Mouse (Mus musculus): ENCODE measurements at regions not wholly inside any gene's neighbourhood (a gene's known extent, or its start where the extent isn't known, plus 50 kb on each side); places are given as distances from the start of the nearest gene placed in this dataset.

GRCm38 (mm10) chr13:28520127-28520482, 262.8 kb downstream of the Gm11361 start:
- ATAC-seq (replicated peaks; ENCODE audit: extremely low read depth, insufficient read depth, low FRiP score): no peak
- no peak overlapping the region for H3K27ac ChIP-seq (ENCODE audit: low read length)
- no peaks in the 10 kb centered on the region for H3K27me3 ChIP-seq (ENCODE audit: control insufficient read depth, insufficient read depth, low read length)
- H3K36me3 ChIP-seq (ENCODE audit: control insufficient read depth, insufficient read depth): no peaks in the 10 kb centered on the region; the same call in 1 of the 2 replicates
- H3K9me3 ChIP-seq (replicated peaks; ENCODE audit: control insufficient read depth, low read length): 0 out of 2 replicates have a peak, but pooled peaks cover 3% of the 10 kb centered on the region
- no peaks in the 10 kb centered on the region for H3K4me1 ChIP-seq (ENCODE audit: control insufficient read depth, insufficient read depth, low read length)
- WGBS: 53% methylated on average over 1 of the region's 1 CpGs
- no peak overlapping the region for H3K4me3 ChIP-seq (ENCODE audit: low read length)
- H3K4me2 ChIP-seq (ENCODE audit: low read depth, low read length): no peak overlapping the region
- H3K9ac ChIP-seq (ENCODE audit: low read length): no peak overlapping the region

DNA sequence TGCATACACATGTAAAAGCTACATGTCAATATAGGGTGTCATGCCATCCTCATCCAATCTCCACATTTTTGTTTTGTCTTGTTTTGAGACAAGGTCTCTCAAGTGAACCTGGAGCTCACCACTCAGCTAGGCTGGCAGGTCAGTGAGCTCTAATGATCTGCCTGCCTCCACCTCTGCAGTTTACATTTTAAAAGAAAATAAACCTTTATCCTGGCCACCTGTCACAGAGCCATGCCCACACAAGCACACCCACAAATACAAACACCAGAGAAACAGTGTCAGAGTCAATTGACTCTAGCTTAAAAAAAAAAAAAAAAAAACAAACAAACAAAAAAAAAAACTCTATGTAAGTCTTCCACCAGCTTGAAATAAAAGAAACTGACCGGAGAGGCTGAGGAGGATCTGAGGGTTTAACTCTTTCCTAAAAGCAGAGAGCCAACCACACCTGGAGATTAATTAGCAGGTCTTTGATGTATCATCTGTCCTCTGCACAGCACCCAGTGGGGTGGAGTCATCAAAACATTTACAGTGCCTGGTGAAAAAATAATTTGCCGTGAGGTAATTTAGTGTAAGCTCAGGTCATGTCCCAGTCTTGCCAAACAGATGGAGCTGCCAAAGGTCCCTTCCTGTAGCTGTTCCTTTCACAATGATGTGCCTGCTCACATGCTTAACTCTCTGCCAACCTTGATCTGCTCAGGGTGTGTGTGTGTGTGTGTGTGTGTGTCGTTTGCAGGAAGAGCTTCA, 262.2 kb downstream of the Gm11361 start:
- H3K4me2 ChIP-seq (ENCODE audit: low read depth, low read length): no peak overlapping the region
- H3K4me3 ChIP-seq (ENCODE audit: low read length): no peak overlapping the region
- H3K9me3 ChIP-seq (replicated peaks; ENCODE audit: control insufficient read depth, low read length): 0 out of 2 replicates have a peak, but pooled peaks cover 3% of the 10 kb centered on the region
- no peak overlapping the region for H3K27ac ChIP-seq (ENCODE audit: low read length)
- ATAC-seq (replicated peaks; ENCODE audit: extremely low read depth, insufficient read depth, low FRiP score): no peak
- no peaks in the 10 kb centered on the region; the same call in 1 of the 2 replicates for H3K36me3 ChIP-seq (ENCODE audit: control insufficient read depth, insufficient read depth)
- 58% methylated on average over 3 of the region's 3 CpGs for WGBS
- no peaks in the 10 kb centered on the region for H3K4me1 ChIP-seq (ENCODE audit: control insufficient read depth, insufficient read depth, low read length)
- H3K9ac ChIP-seq (ENCODE audit: low read length): no peak overlapping the region
- no peaks in the 10 kb centered on the region for H3K27me3 ChIP-seq (ENCODE audit: control insufficient read depth, insufficient read depth, low read length)

DNA sequence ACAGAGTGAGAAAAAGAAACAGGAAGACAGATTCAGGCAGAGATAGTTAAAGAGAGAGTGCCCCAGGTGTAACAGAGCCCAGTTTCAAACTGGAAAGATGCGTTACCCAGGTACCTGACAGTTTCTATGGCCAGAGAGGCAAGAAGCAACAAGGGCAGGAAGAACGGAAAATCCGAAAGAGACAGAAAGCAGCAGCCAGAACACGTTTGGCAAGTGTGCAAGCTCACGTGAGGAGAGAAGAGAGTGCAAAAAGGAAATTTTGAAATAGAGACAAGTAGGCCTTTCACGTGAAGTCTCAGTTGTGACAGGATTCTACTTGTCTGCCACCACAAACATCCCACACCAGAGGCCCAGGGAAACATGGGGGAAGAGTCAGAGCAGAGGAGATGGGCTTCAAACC, 259.8 kb downstream of the Gm11361 start:
- ATAC-seq (replicated peaks; ENCODE audit: extremely low read depth, insufficient read depth, low FRiP score): no peak
- no peaks in the 10 kb centered on the region; the same call in 1 of the 2 replicates for H3K36me3 ChIP-seq (ENCODE audit: control insufficient read depth, insufficient read depth)
- H3K9me3 ChIP-seq (replicated peaks; ENCODE audit: control insufficient read depth, low read length): 0 out of 2 replicates have a peak, but pooled peaks cover 3% of the 10 kb centered on the region
- H3K4me2 ChIP-seq (ENCODE audit: low read depth, low read length): no peak overlapping the region
- H3K4me3 ChIP-seq (ENCODE audit: low read length): no peak overlapping the region
- H3K4me1 ChIP-seq (ENCODE audit: control insufficient read depth, insufficient read depth, low read length): no peaks in the 10 kb centered on the region
- H3K27me3 ChIP-seq (ENCODE audit: control insufficient read depth, insufficient read depth, low read length): no peaks in the 10 kb centered on the region
- no peak overlapping the region for H3K27ac ChIP-seq (ENCODE audit: low read length)
- 68% methylated on average over 6 of the region's 6 CpGs for WGBS
- no peak overlapping the region for H3K9ac ChIP-seq (ENCODE audit: low read length)

DNA sequence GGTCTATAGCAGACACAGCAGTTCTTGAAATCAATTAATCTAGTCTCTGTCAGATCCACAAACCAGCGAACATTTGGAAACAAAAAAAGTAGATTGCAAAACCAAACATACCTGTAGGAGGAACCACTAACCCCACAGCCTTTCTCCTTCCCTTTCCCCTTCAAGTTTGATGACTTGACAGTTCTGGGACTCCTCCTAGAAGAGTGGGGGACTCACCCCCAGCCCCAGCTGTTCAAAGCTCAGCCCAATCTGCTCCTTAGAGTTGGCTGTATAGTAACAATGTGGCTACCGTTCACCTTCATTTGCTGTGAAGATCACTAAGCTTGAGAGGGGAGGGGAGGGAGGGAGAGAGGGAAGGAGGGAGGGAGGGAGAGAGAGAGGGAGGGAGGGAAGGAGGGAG, 259.3 kb downstream of the Gm11361 start:
- 67% methylated on average over 2 of the region's 2 CpGs for WGBS
- no peak overlapping the region for H3K27ac ChIP-seq (ENCODE audit: low read length)
- no peak overlapping the region for H3K4me2 ChIP-seq (ENCODE audit: low read depth, low read length)
- no peaks in the 10 kb centered on the region for H3K4me1 ChIP-seq (ENCODE audit: control insufficient read depth, insufficient read depth, low read length)
- no peak overlapping the region for H3K9ac ChIP-seq (ENCODE audit: low read length)
- no peaks in the 10 kb centered on the region for H3K27me3 ChIP-seq (ENCODE audit: control insufficient read depth, insufficient read depth, low read length)
- H3K9me3 ChIP-seq (replicated peaks; ENCODE audit: control insufficient read depth, low read length): 0 out of 2 replicates have a peak, but pooled peaks cover 3% of the 10 kb centered on the region
- H3K36me3 ChIP-seq (ENCODE audit: control insufficient read depth, insufficient read depth): no peaks in the 10 kb centered on the region; the same call in 1 of the 2 replicates
- ATAC-seq (replicated peaks; ENCODE audit: extremely low read depth, insufficient read depth, low FRiP score): no peak
- H3K4me3 ChIP-seq (ENCODE audit: low read length): no peak overlapping the region

DNA sequence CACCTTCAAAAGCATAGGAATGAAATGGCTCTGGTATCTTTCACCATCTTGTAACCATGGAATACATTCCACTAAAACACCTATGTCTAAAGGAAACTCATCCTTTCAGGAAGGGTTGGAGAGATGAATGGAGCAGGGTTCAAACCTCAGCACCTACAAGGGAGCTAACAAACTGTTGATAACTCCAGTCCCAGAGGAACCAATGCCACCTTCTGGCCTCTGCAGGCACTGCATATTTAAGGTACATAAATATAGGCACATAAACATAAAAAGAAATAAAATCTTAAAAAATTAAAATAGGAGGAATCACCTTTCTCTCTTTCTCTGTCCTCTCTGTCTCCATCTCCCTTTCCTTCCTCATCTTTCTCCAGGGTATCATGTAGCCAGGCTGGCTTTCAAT, 256.9 kb downstream of the Gm11361 start:
- no peak overlapping the region for H3K4me3 ChIP-seq (ENCODE audit: low read length)
- no peaks in the 10 kb centered on the region for H3K27me3 ChIP-seq (ENCODE audit: control insufficient read depth, insufficient read depth, low read length)
- no peak overlapping the region for H3K4me2 ChIP-seq (ENCODE audit: low read depth, low read length)
- no peaks in the 10 kb centered on the region; the same call in 1 of the 2 replicates for H3K36me3 ChIP-seq (ENCODE audit: control insufficient read depth, insufficient read depth)
- H3K9ac ChIP-seq (ENCODE audit: low read length): no peak overlapping the region
- H3K27ac ChIP-seq (ENCODE audit: low read length): no peak overlapping the region
- H3K9me3 ChIP-seq (replicated peaks; ENCODE audit: control insufficient read depth, low read length): 0 out of 2 replicates have a peak, but pooled peaks cover 3% of the 10 kb centered on the region
- no peak for ATAC-seq (replicated peaks; ENCODE audit: extremely low read depth, insufficient read depth, low FRiP score)
- H3K4me1 ChIP-seq (ENCODE audit: control insufficient read depth, insufficient read depth, low read length): no peaks in the 10 kb centered on the region

DNA sequence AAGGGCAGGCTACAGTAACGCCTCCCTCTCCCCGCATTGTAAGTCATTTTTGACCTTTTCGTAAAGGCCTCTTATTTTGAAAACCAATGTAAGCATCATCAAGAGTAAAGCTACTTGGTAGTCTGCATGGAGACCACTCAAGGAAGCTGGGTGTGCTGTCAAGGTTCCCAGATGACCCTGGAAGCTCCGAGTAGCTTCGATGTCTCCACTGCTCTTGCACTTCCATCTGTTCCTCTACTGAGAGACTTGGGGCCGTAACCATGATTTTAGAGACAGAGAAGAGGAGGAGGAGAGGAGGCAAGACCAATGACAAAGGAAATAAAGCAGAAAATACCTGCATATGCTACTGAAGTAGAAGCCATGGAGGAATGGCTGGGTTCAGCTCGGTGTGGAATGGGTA, 256.0 kb downstream of the Gm11361 start:
- no peak overlapping the region for H3K4me2 ChIP-seq (ENCODE audit: low read depth, low read length)
- no peak overlapping the region for H3K4me3 ChIP-seq (ENCODE audit: low read length)
- no peaks in the 10 kb centered on the region for H3K4me1 ChIP-seq (ENCODE audit: control insufficient read depth, insufficient read depth, low read length)
- H3K36me3 ChIP-seq (ENCODE audit: control insufficient read depth, insufficient read depth): no peaks in the 10 kb centered on the region; the same call in 1 of the 2 replicates
- no peak overlapping the region for H3K9ac ChIP-seq (ENCODE audit: low read length)
- WGBS: 87% methylated on average over 7 of the region's 7 CpGs
- H3K9me3 ChIP-seq (replicated peaks; ENCODE audit: control insufficient read depth, low read length): 0 out of 2 replicates have a peak, but pooled peaks cover 3% of the 10 kb centered on the region
- H3K27me3 ChIP-seq (ENCODE audit: control insufficient read depth, insufficient read depth, low read length): no peaks in the 10 kb centered on the region
- peak overlapping the region; percentile 48; the same call in 1 of the 2 replicates for H3K27ac ChIP-seq (ENCODE audit: low read length)
- ATAC-seq (replicated peaks; ENCODE audit: extremely low read depth, insufficient read depth, low FRiP score): no peak

- Histone ChIP-seq H3K27ac (ENCODE audit: low read length) (peak overlapping the region; percentile 62), H3K4me1 (ENCODE audit: control insufficient read depth, insufficient read depth, low read length) (peaks cover 5% of the 10 kb centered on the region), H3K27me3 (ENCODE audit: control insufficient read depth, insufficient read depth, low read length) (no peaks in the 10 kb centered on the region), H3K4me2 (ENCODE audit: low read depth, low read length) (no peak overlapping the region), H3K9ac (ENCODE audit: low read length) (no peak overlapping the region), H3K36me3 (ENCODE audit: control insufficient read depth, insufficient read depth) (no peaks in the 10 kb centered on the region; the same call in 1 of the 2 replicates), H3K9me3 (replicated peaks; ENCODE audit: control insufficient read depth, low read length) (0 out of 2 replicates have a peak, but pooled peaks cover 3% of the 10 kb centered on the region), H3K4me3 (ENCODE audit: low read length) (no peak overlapping the region)
- WGBS: 62% methylated on average over 11 of the region's 11 CpGs
- ATAC-seq (replicated peaks; ENCODE audit: extremely low read depth, insufficient read depth, low FRiP score): peak; percentile 67
Measured at GRCm38 (mm10) chr13:28512573-28513334, 255.4 kb downstream of the Gm11361 start.

DNA sequence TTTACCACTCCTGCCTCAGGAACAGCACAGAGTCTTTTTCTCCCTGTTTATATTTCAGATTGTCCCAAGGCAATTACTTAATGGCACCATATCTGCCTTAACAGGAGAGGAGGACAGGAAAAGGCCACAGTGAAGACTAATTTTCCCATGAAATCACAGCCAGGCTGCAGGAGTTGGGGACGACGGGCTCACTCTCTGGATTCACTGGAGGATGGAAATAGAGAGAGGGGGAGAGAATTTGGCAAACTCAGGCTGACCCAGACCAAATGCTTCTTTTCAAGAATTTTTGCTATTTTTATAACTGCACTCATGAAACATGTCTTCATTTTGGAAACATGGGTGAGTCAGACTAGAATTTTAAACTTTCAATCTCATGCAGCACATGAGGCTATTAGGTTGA, 250.9 kb downstream of the Gm11361 start:
- no peak overlapping the region for H3K9ac ChIP-seq (ENCODE audit: low read length)
- H3K36me3 ChIP-seq (ENCODE audit: control insufficient read depth, insufficient read depth): no peaks in the 10 kb centered on the region
- no peaks in the 10 kb centered on the region for H3K9me3 ChIP-seq (replicated peaks; ENCODE audit: control insufficient read depth, low read length)
- H3K4me2 ChIP-seq (ENCODE audit: low read depth, low read length): 0 out of 2 replicates have a peak overlapping the region, but pooled peaks have one; percentile 13
- no peak overlapping the region for H3K4me3 ChIP-seq (ENCODE audit: low read length)
- H3K27me3 ChIP-seq (ENCODE audit: control insufficient read depth, insufficient read depth, low read length): no peaks in the 10 kb centered on the region
- H3K27ac ChIP-seq (ENCODE audit: low read length): peak overlapping the region; percentile 82
- 44% methylated on average over 2 of the region's 2 CpGs for WGBS
- peak; percentile 12; the same call in 1 of the 2 replicates for ATAC-seq (replicated peaks; ENCODE audit: extremely low read depth, insufficient read depth, low FRiP score)
- H3K4me1 ChIP-seq (ENCODE audit: control insufficient read depth, insufficient read depth, low read length): peaks cover 9% of the 10 kb centered on the region

DNA sequence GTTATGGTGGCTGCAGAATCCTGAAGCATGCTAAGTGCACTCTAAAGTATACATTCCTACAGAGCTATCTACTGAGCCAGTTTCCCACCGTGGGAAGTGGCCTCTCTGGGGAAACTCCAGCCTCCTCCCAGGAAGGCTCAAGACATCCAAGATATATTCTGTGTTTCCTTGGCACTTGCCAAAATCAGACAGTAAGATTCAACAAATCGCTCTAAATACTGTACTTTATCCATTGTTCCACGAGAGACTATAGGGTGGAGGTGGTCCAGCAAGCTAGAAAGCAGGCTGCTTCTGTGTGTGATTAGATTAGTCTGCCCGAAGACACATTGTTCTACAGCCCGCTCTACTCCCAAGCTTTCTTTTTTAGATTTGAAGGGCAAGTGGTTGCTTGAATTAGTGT, 250.5 kb downstream of the Gm11361 start:
- Histone ChIP-seq H3K36me3 (ENCODE audit: control insufficient read depth, insufficient read depth) (no peaks in the 10 kb centered on the region), H3K27ac (ENCODE audit: low read length) (peak overlapping the region; percentile 82), H3K4me1 (ENCODE audit: control insufficient read depth, insufficient read depth, low read length) (peaks cover 11% of the 10 kb centered on the region), H3K4me3 (ENCODE audit: low read length) (no peak overlapping the region), H3K9ac (ENCODE audit: low read length) (no peak overlapping the region), H3K4me2 (ENCODE audit: low read depth, low read length) (0 out of 2 replicates have a peak overlapping the region, but pooled peaks have one; percentile 13), H3K9me3 (replicated peaks; ENCODE audit: control insufficient read depth, low read length) (no peaks in the 10 kb centered on the region), H3K27me3 (ENCODE audit: control insufficient read depth, insufficient read depth, low read length) (no peaks in the 10 kb centered on the region)
- ATAC-seq (replicated peaks; ENCODE audit: extremely low read depth, insufficient read depth, low FRiP score): peak; percentile 49
- WGBS: 36% methylated on average over 5 of the region's 5 CpGs

All from heart, embryonic 16.5 days (tissue).